Mouse (Mus musculus): ENCODE data around the gene Gm9508. TPM values are rescaled to one million over a fixed set of nuclear protein-coding genes. Genes with fewer than 3 reads are reported as not detected.

The Gm9508 gene
- total RNA-seq, 2 experiments from 2014 or later = not detected

GRCm38 (mm10) chr10:77671519-77671918 lies 25.5 kb downstream of the Gm9508 start:
- no peak for DNase-seq (ENCODE audit: low spot score in 2 of 2)

- no peak for DNase-seq (ENCODE audit: low spot score in 2 of 2)
Observed at GRCm38 (mm10) chr10:77670710-77671109, 26.3 kb downstream of the Gm9508 start.

- peak in 1 of 2 experiments; percentile 49 for DNase-seq (ENCODE audit: low spot score in 2 of 2)
Observed at GRCm38 (mm10) chr10:77667402-77667801, 29.6 kb downstream of the Gm9508 start.

GRCm38 (mm10) chr10:77666342-77666741 lies 30.7 kb downstream of the Gm9508 start:
- no peak for DNase-seq (ENCODE audit: low spot score in 2 of 2)

GRCm38 (mm10) chr10:77663949-77664665 lies 32.9 kb downstream of the Gm9508 start:
- DNase-seq (ENCODE audit: low spot score in 2 of 2) = no peak

GRCm38 (mm10) chr10:77658286-77658994 lies 38.6 kb downstream of the Gm9508 start:
- no peak for DNase-seq (ENCODE audit: low spot score in 2 of 2)

GRCm38 (mm10) chr10:77652046-77652445 lies 45.0 kb downstream of the Gm9508 start:
- DNase-seq (ENCODE audit: low spot score in 2 of 2) = no peak

- no peak for DNase-seq (ENCODE audit: low spot score in 2 of 2)
Observed at GRCm38 (mm10) chr10:77647901-77648300, 49.1 kb downstream of the Gm9508 start.

GRCm38 (mm10) chr10:77647461-77647860 lies 49.6 kb downstream of the Gm9508 start:
- no peak for DNase-seq (ENCODE audit: low spot score in 2 of 2)

Other genes with a start within 250 kb of the Gm9508 start
- gene Fam207a, start 181.4 kb downstream of the Gm9508 start, total RNA-seq (2021) = 10 to 100 TPM; 37.6 to 40.5 TPM
- gene Itgb2, start 167.0 kb downstream of the Gm9508 start, total RNA-seq (2021) = 1 to 10 TPM; 3.6 to 4.5 TPM
- 10 to 100 TPM; 69.2 to 78.2 TPM for gene Pttg1ip, start 115.5 kb downstream of the Gm9508 start, total RNA-seq (2021)
- gene Sumo3, start 91.1 kb downstream of the Gm9508 start, total RNA-seq (2021) = 100 to 1,000 TPM; 144 to 147 TPM
- gene Gm49325, start 91.0 kb downstream of the Gm9508 start, total RNA-seq (2021) = 10 to 100 TPM; 31.6 to 32.6 TPM
- gene Ube2g2, start 75.0 kb downstream of the Gm9508 start, total RNA-seq (2021) = 10 to 100 TPM; 84.7 to 86.9 TPM
- under 1 TPM in 1 of 2 experiments, not detected in 1; 0.20 TPM for gene Tspear, start 10.7 kb downstream of the Gm9508 start, total RNA-seq (2021)
- not detected for gene Gm19402, start 6.5 kb downstream of the Gm9508 start, total RNA-seq (2021)
- gene Gm10272, start 9.4 kb upstream of the Gm9508 start, total RNA-seq (2021) = not detected
- not detected for gene Gm10024, start 14.2 kb upstream of the Gm9508 start, total RNA-seq (2021)
- not detected for gene Gm10142, start 18.6 kb upstream of the Gm9508 start, total RNA-seq (2021)
- not detected for gene Krtap12-1, start 23.4 kb upstream of the Gm9508 start, total RNA-seq (2021)
- not detected for gene Gm10100, start 29.3 kb upstream of the Gm9508 start, total RNA-seq (2021)
- gene Gm18596, start 45.4 kb upstream of the Gm9508 start, total RNA-seq (2021) = not detected
- not detected for gene Gm9736, start 54.1 kb upstream of the Gm9508 start, total RNA-seq (2021)
- not detected for gene Gm3233, start 62.4 kb upstream of the Gm9508 start, total RNA-seq (2021)
- not detected for gene Gm3238, start 74.1 kb upstream of the Gm9508 start, total RNA-seq (2021)
- gene Gm7138, start 79.7 kb upstream of the Gm9508 start, total RNA-seq (2021) = not detected
- not detected for gene Gm3250, start 85.3 kb upstream of the Gm9508 start, total RNA-seq (2021)
- gene Gm7137, start 91.0 kb upstream of the Gm9508 start, total RNA-seq (2021) = not detected
- gene Gm9639, start 97.8 kb upstream of the Gm9508 start, total RNA-seq (2021) = not detected
- not detected for gene Gm19668, start 101.9 kb upstream of the Gm9508 start, total RNA-seq (2021)
- gene Gm9507, start 114.6 kb upstream of the Gm9508 start, total RNA-seq (2021) = not detected
- gene Gm2696, start 117.4 kb upstream of the Gm9508 start, total RNA-seq (2021) = not detected
- gene Krtap10-4, start 129.9 kb upstream of the Gm9508 start, total RNA-seq (2021) = not detected
- gene Krtap10-10, start 138.7 kb upstream of the Gm9508 start, total RNA-seq (2021) = not detected
- gene Gm36176, start 149.6 kb upstream of the Gm9508 start, total RNA-seq (2021) = not detected
- not detected for gene Gm10318, start 155.6 kb upstream of the Gm9508 start, total RNA-seq (2021)
- not detected for gene Gm3285, start 164.7 kb upstream of the Gm9508 start, total RNA-seq (2021)
- 1 to 10 TPM; 3.8 to 5.0 TPM for gene Lrrc3, start 205.3 kb upstream of the Gm9508 start, total RNA-seq (2021)